Mouse (Mus musculus): ENCODE data around the gene Srpk1.

DNA sequence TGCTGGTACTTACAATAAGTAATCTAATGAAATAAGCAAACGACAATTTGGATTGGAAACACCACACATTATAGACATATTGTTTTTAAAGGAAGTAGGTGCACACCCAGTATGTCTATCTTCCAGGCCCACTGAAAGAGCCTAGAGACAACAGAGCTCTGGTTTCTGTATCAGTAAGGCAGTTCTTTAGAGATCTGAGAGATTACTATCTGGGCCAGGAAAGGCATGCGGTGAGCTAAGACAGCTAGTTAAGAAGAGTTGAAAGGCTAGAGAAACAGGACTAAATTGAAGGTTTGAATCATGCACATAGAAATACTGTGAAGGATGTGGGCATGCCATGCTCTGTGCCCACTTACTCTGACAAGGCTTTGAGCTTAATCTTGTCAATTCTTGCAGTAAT lies 9.9 kb downstream of the Srpk1 start:
- TF ChIP-seq POLR2A (IDR thresholded peaks at IDR 0.05; ENCODE audit: extremely low read depth, insufficient read depth, low read length), result no peak
- no peak for TF ChIP-seq CTCF (IDR thresholded peaks at IDR 0.05; ENCODE audit: extremely low read depth, insufficient read depth, low read length)

All from cortical plate, adult 2 months (tissue).